Mouse (Mus musculus) thymus, postnatal 10 days (tissue): ENCODE data around the gene Cul4a.

Experiments used
- DNase-seq, 2 experiments: peaks; one replicate each; pipeline ENCODE4 v3.0.0; 2021; ENCODE audit warnings: low spot score in 2 of 2

Gene Cul4a

GRCm38 (mm10) chr8:13179482-13179881 lies 74.1 kb downstream of the Cul4a start:
- DNase-seq, result no peak

GRCm38 (mm10) chr8:13179948-13180347 lies 74.5 kb downstream of the Cul4a start:
- DNase-seq, result no peak

- DNase-seq, result no peak
Observed at GRCm38 (mm10) chr8:13180408-13180807, 75.0 kb downstream of the Cul4a start.

DNA sequence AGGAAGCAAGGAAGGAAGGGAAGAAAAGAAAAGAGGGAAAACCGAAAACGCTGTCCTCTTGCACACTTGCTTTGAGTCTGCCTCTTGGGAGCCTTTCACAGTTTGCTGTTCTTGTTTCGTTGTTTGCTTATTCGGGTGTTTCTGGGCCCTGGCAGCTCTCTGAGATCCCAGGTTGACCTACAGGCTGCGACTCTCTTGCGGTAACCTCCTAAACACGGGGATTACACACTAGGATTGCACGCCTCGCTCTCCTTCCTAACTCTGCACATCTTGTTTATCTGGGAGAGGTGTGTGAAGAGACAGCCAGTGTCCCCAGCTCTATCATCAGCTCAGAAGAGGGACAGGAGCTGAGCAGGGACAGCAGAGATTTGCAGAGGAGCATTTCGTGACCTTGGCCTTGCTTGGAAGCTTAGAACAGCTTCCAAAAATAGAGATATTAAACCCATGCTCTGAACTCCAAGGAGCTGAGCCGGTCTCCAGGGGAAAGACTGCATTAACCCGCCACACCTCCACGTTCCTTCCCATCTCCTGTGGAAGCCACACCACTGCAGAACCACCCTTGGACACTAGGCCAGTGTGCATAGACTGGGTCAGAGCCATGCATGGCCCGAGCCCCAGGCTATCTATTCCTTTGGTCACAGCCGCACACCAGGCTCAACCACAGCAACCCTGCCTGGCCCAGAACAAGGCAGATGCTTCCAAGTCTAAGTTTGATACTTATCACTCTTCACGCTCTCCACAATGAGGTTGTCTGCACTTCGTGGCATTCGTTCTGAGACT lies 75.7 kb downstream of the Cul4a start:
- DNase-seq, result no peak

DNA sequence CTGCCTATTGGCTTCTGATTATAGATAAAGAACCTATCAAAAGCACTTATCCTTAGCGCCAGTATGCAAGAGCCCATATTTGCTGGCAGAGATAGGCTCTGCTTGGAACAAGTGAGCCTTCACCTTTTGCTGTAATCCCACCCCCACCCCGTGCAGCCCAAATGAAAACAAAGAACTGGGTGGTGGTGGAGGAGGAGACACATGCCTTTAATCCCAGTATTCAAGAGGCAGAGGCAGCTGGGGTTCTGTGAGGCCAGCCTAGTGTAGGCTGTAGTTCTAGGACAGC lies 76.2 kb downstream of the Cul4a start:
- DNase-seq, result no peak

GRCm38 (mm10) chr8:13186819-13187218 lies 81.4 kb downstream of the Cul4a start:
- DNase-seq, result no peak

DNA sequence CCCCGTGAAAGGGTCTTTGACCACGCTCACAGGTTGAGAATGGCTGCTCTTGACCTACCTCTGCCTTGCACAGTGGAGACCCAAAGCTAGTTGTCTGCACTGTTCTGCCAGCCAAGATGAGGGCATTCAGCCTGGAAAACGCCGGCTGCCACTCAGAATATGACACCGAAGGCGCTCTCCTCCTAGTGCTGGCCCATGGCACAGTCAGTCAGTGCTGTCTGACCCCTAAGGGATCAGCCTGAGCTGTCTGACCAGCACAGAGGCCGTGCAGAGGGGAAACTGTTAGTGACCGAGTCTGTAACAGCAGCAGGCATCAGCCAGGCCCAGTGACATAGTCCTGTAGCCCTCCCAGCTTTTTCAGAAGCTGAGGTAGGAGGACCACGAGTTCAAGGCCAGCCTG lies 81.8 kb downstream of the Cul4a start:
- DNase-seq, result no peak

DNA sequence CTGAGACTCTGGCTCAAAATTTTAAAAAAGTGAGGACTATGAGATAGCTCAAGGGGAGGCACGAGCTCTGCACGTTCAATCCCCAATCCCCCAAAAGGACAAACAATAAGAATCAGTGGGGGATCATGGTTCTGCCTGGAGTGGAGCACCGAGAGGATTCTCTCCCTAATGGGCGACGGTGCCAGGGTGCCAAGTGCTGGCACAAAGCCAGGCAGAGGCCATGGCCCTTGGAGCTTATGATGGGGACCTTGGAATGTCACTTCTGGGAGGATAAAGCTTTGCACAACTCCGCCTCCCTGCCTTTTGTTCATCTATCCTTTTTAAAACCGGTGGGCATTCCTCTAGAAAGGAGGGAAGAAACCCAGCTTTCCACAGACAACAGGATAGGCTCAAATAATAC lies 82.2 kb downstream of the Cul4a start:
- DNase-seq, result no peak

- DNase-seq, result no peak
Observed at GRCm38 (mm10) chr8:13188052-13188555, 82.7 kb downstream of the Cul4a start.

- DNase-seq, result no peak
Observed at GRCm38 (mm10) chr8:13188857-13189256, 83.4 kb downstream of the Cul4a start.

GRCm38 (mm10) chr8:13190235-13190634 lies 84.8 kb downstream of the Cul4a start:
- DNase-seq, result no peak

- DNase-seq, result no peak
Observed at GRCm38 (mm10) chr8:13194818-13195217, 89.4 kb downstream of the Cul4a start.

DNA sequence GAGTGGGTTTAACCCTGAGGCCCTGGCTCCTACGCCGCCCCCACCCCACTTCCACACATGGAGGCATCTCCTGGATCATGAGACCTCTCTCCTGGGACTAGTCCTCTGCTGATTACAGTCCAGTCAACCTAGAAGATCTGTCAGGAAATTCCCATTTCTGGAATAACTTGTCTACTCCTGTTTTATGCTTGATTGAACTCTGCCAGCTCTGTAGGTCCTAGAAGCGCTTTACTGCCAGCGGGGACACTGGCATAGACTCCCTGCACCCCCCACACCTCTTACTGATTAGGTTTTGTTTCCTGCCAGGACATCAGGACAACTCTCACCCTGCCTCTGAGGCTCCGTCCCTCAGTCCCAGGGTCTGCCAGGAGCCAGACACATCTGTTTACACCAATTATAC lies 92.1 kb downstream of the Cul4a start:
- DNase-seq, result no peak
